Mouse (Mus musculus) left cerebral cortex, postnatal 10 days (tissue): Measurements from ENCODE around the gene Mymx. TPM values are rescaled to one million over a fixed set of nuclear protein-coding genes. Genes with fewer than 3 reads are reported as not detected.

Experiments used
- DNase-seq, 2 experiments: peaks; one replicate each; pipeline ENCODE4 v3.0.0; 2021 to 2022; ENCODE audit warnings: low spot score in 2 of 2, mixed read lengths in 1 of 2; ENCODE audit errors: extremely low spot score in 1 of 2
- intact Hi-C: fragments of 180-260 bp; cut with DNase I; formaldehyde crosslinking; loops from one replicate; pipeline ENCODE4 v1.15.1; 2025
- total RNA-seq, 2 experiments: library from RNA; stranded (reverse); gene quantifications; 2 replicates each; pipeline ENCODE4 v1.2.3; 2021

The Mymx gene
- total RNA-seq, 2 experiments from 2014 or later, result not detected

DNA sequence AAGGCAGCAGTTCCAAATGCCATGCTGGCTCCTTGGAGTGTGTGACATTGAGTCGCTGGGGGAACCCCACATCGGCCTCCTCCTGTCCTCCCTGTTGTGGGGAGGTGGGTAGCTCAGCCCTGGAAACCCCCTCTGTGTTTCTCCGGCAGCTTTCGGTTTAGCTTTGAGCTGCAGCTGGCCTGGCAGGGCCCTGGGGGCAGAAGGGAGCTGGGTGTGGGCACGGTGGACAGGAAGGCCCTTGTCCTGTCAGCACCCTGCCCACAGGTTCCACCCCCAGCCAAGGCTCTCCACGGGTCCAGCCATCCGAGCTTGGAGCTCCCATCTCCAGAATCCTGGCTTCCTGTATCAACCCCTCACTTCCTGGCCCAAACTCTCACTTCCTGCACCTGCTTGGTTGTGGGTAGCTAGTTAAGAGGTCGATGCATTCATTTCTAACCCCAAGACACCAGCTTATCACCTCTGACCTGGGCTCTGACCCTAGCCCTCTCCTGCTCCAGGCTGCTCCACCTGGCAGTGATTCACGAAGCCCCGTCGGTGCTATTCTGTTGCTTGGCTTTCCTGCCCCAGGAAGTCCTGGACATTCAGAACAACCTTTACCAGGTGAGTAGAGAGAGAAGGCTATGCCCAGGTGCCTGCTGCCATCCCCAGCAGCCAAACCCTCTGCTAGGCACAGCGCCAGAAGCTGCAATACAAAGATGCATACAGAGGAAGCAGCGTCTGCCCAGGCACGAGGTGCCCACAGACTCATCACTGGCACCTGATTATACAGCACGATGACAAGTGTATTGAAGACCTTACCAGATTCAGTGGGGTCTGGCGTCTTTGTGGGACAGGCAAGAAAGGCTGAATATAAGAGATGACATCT is 43.7 kb downstream of the Mymx start:
- peak in 1 of 2 experiments; percentile 44 for DNase-seq

DNA sequence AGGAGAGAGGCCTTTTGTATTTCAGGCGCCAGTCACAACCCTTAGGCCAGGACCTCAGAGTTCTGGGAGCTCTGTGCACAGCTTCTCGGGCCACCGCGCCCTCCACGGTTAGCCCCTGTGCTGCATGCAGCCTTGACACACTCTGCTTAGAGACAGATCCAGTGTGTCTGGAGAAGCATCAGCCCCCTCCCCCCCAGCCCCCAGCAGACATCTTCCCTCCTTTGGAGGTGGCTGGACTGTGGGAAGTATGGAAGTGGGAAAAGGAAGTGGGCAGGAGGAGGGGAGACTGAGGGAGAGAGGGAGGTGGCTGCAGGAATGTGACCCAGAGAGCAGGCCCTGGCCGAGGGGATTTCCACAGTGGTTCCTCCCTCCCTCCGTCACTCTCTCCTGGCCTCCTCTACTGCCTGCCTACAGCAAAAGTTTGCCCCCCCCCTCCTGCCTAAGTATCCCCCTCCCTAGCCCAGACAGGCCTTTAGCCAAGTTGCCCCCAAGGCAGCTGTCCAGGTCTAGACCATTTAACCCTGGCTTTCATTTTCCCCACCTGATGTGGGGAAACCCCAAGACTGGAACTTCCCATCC is 44.6 kb downstream of the Mymx start:
- intact Hi-C loops, result no loop called here
- no peak for DNase-seq

More for the DNA sequence above, 43.7 kb downstream of the Mymx start:
- intact Hi-C loops, result no loop called here

DNA sequence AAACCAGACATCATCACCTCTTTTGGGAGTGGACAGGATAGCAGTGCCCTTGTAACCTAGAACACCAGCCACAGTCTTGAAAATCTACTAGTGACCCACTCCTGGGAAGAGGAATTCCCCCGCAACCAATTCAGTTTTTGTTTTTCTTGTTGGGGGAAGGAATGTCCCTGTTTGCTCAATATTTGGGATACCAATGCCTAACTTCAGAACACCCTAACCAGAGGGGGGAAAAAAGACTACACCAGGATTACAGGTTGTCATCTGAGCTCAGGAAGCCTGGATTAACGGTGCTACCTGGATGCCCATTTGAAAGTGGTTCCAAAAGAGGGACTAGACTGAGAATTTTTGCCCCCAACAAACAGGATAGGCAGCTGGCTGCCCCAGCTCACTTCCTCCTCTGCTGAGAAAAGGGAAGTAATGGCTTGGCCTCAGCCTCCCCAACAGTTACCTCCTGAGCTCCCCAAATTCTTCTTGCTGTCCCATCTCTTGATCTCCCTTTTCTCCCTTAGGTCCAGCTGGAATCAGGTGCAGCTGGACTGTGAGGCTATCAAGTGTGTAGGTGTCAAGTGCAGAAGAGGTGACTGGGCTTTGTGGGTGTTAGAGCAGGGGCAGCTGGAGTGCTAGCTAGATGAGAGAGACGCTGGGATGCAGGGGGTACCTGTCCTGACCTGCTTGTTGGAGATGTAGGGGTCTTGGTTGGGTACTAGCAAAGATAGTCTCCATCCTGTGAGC is 45.2 kb downstream of the Mymx start:
- no peak for DNase-seq

DNA sequence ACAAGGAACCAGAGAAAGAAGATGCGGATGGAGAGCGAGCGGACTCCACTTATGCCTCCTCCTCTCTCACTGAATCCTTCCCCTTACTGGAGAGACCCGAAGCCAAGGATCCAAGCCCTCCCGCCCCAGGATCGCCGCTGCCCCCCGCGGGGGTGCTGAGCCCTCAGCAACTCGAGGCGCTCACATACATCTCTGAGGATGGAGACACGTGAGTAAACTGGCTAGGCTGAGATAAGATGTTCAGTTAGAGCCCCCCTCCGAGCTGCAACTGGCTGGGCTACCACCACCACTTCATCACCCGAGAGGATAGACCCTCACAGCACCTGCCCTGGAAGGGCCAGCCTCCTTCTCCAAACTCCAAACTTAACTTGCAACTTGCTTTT is 45.8 kb downstream of the Mymx start:
- no peak for DNase-seq
- intact Hi-C loops, result no loop called here

More for the DNA sequence above, 45.2 kb downstream of the Mymx start:
- intact Hi-C loops, result no loop called here

GRCm38 (mm10) chr17:45555452-45556106 is 46.3 kb downstream of the Mymx start, which contains the start of gene Nfkbie:
Gene Nfkbie (plus strand): TSS chr17:45555703.
- peak; percentile 84 to 96 for DNase-seq
- intact Hi-C loops, result no loop called here

- intact Hi-C loops, result no loop called here
- no peak for DNase-seq
These were observed 47.5 kb downstream of the Mymx start for GRCm38 (mm10) chr17:45554420-45554819.

- intact Hi-C loops, result loop anchor here (2.0 kb wide), 1 partner anchor 74 kb away; no protein-coding TSS in a partner anchor
- DNase-seq, result no peak
These were observed 48.8 kb downstream of the Mymx start for GRCm38 (mm10) chr17:45553065-45553464.

GRCm38 (mm10) chr17:45551816-45552451 is 50.0 kb downstream of the Mymx start:
- peak; percentile 74 to 77 for DNase-seq
- intact Hi-C loops, result loop anchor here (1.0 to 2.0 kb wide), 2 partner anchors 36 to 73 kb away; no protein-coding TSS in a partner anchor

DNA sequence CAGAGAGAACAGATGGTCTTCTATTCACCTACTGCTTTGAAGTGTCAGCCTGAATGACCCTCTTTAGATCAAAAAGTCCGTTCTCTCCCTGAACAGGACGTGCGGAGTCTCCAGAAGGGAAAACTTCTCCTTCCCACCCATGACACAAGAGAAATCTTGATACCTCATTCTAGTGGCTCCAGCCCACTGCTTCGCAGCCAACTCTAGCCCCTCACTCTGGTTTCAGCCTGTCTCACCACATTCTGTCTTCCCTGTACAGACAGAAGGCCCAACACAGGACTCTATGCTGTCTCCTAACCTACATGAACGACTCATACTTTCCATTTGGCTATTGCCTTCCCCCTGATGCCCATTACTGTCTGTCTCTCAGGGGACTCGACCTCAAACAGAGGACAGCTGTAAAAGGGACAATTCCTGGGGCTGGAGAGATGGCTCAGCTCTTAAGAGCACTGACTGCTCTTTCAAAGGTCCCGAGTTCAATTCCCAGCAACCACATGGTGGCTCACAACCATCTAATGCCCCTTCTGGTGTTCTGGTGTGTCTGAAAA is 50.6 kb downstream of the Mymx start:
- no peak for DNase-seq
- intact Hi-C loops, result no loop called here

Other genes with a start within 250 kb of the Mymx start
- 10 to 100 TPM; 47.3 to 48.0 TPM for gene Cdc5l, start 168.4 kb downstream of the Mymx start, total RNA-seq
- gene Spats1, start 126.7 kb downstream of the Mymx start, total RNA-seq, result 1 to 10 TPM; 4.9 to 5.0 TPM
- 10 to 100 TPM; 21.2 to 23.4 TPM for gene Aars2, start 95.3 kb downstream of the Mymx start, total RNA-seq
- 1 to 10 TPM in 1 of 2 experiments, under 1 TPM in 1; 0.45 to 1.0 TPM for gene Tcte1, start 78.7 kb downstream of the Mymx start, total RNA-seq
- gene Tmem151b, start 52.4 kb downstream of the Mymx start, total RNA-seq, result 100 to 1,000 TPM in 1 of 2 experiments, 10 to 100 TPM in 1; 99.5 to 104 TPM
- gene Nfkbie, start 46.4 kb downstream of the Mymx start, total RNA-seq, result 1 to 10 TPM; 2.5 to 2.6 TPM
- gene Slc35b2, start 38.2 kb downstream of the Mymx start, total RNA-seq, result 10 to 100 TPM; 43.8 to 46.7 TPM
- gene Hsp90ab1, start 28.8 kb downstream of the Mymx start, total RNA-seq, result 1,000 to 10,000 TPM; 1,675 to 1,723 TPM
- 10 to 100 TPM; 30.3 to 33.3 TPM for gene Slc29a1, start 2.5 kb downstream of the Mymx start, total RNA-seq
- under 1 TPM in 1 of 2 experiments, not detected in 1; 0.39 TPM for gene Capn11, start 57.2 kb upstream of the Mymx start, total RNA-seq
- 10 to 100 TPM; 46.8 to 47.1 TPM for gene Mrpl14, start 84.2 kb upstream of the Mymx start, total RNA-seq
- 100 to 1,000 TPM; 238 to 244 TPM for gene Tmem63b, start 84.8 kb upstream of the Mymx start, total RNA-seq
- not detected for gene 1600014C23Rik, start 131.7 kb upstream of the Mymx start, total RNA-seq